Mouse (Mus musculus) ES-E14 (cell line): ENCODE results near the gene Bmp7.

Experiments
- CHD2 ChIP-seq: IDR thresholded peaks from 2 replicates; pipeline ENCODE4 v1.6.1; 2014; ENCODE audit warnings: mild to moderate bottlenecking, low read depth, low read length, inconsistent platforms
- HCFC1 ChIP-seq: IDR thresholded peaks from 2 replicates; pipeline ENCODE4 v1.6.1; 2012; ENCODE audit warnings: low read length, inconsistent platforms, borderline replicate concordance; ENCODE audit not compliant: insufficient read depth
- MAFK ChIP-seq: IDR thresholded peaks from 2 replicates; pipeline ENCODE4 v1.6.1; 2014; ENCODE audit warnings: mild to moderate bottlenecking, low read depth, low read length, inconsistent platforms; ENCODE audit not compliant: insufficient read depth
- ZC3H11A ChIP-seq: IDR thresholded peaks from 2 replicates; pipeline ENCODE4 v1.6.1; 2012; ENCODE audit warnings: low read depth, mild to moderate bottlenecking, inconsistent platforms, low read length, borderline replicate concordance
- ZNF384 ChIP-seq: IDR thresholded peaks from 2 replicates; pipeline ENCODE4 v1.6.1; 2012; ENCODE audit warnings: low read depth, low read length, inconsistent platforms

DNA sequence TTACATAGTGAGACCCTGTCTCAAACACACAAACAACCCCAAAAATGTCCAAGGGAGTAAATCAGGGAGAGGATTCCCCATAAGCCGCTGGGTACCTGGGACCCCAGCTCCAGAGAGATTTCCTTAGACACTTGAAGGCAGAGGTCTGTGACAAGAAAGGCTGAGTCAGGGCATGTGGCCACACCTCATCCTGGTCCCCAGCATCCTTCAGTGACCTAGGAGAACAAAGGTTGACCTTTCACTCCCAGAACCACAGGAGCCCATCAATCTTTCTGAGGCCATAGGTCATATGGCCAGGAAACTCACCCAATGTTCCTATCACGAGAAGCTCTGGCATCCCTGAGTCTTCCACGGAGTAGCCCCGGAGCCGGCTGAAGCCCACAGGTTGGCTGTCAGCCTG lies 111.9 kb downstream of the Bmp7 start:
- peak; percentile 75; the same call in 1 of the 2 replicates for TF ChIP-seq MAFK
- no peak for TF ChIP-seq CHD2
- no peak for TF ChIP-seq ZC3H11A
- TF ChIP-seq HCFC1: no peak
- no peak for TF ChIP-seq ZNF384
